Mouse (Mus musculus) midbrain, postnatal 0 days (tissue): ENCODE measurements around the gene Kcnc1. TPM values are rescaled to one million over a fixed set of nuclear protein-coding genes. Genes with fewer than 3 reads are reported as not detected.

ENCODE experiments used
- ATAC-seq: fragments of 200-750 bp; cut with Nextera tagmentation; 2 replicates; pipeline ENCODE4 v1.8.0; 2017; ENCODE audit warnings: moderate number of reproducible peaks, mild to moderate bottlenecking, moderate TSS enrichment, moderate library complexity; ENCODE audit not compliant: low FRiP score
- DNase-seq: peaks from one replicate; pipeline ENCODE4 v3.0.0-alpha.2; 2015; ENCODE audit warnings: low spot score
- H3K27ac ChIP-seq: fragments of 300-500 bp; sonication (generic); 2 replicates; pipeline ENCODE4 v1.5.1; 2014; ENCODE audit warnings: low read depth, mild to moderate bottlenecking, low read length, mixed read lengths
- H3K27me3 ChIP-seq: fragments of 300-500 bp; sonication (generic); 2 replicates; pipeline ENCODE4 v1.6.1; 2014; ENCODE audit warnings: low read length, control low read depth, mixed read lengths; ENCODE audit not compliant: insufficient read depth
- H3K36me3 ChIP-seq: fragments of 300-500 bp; sonication (generic); 2 replicates; pipeline ENCODE4 v1.6.1; 2014; ENCODE audit warnings: low read length, control low read depth, mixed read lengths; ENCODE audit not compliant: insufficient read depth
- H3K4me1 ChIP-seq: fragments of 300-500 bp; sonication (generic); 2 replicates; pipeline ENCODE4 v1.6.1; 2014; ENCODE audit warnings: mild to moderate bottlenecking, control low read depth, antibody characterized with exemption, low read length, mixed read lengths; ENCODE audit not compliant: insufficient read depth
- H3K4me2 ChIP-seq: fragments of 300-500 bp; sonication (generic); 2 replicates; pipeline ENCODE4 v1.6.1; 2014; ENCODE audit warnings: low read depth, mild to moderate bottlenecking, low read length, mixed read lengths; ENCODE audit not compliant: poor library complexity, severe bottlenecking
- H3K4me3 ChIP-seq: fragments of 300-500 bp; sonication (generic); 2 replicates; pipeline ENCODE4 v1.5.1; 2014; ENCODE audit warnings: low read depth, mild to moderate bottlenecking, low read length, moderate library complexity
- H3K9ac ChIP-seq: fragments of 300-500 bp; sonication (generic); replicated peaks from 2 replicates; pipeline ENCODE4 v1.6.1; 2014; ENCODE audit warnings: mild to moderate bottlenecking, low read length, moderate library complexity, mixed read lengths; ENCODE audit not compliant: poor library complexity, severe bottlenecking
- H3K9me3 ChIP-seq: fragments of 300-500 bp; sonication (generic); 2 replicates; pipeline ENCODE4 v1.6.1; 2016; ENCODE audit warnings: low read length, control low read depth
- CTCF ChIP-seq: IDR thresholded peaks from 2 replicates; pipeline ENCODE4 v1.5.1; 2016; ENCODE audit warnings: antibody characterized with exemption, mild to moderate bottlenecking
- WGBS: fragments of 180-500 bp; shearing (Covaris S2); extraction: QIAGEN DNeasy Blood & Tissue Kit; methylation state at CpG from one replicate; pipeline ENCODE4 v1.1.7; 2014; 5-methylcytosine and 5-hydroxymethylcytosine counted together
- polyA plus RNA-seq: library from polyadenylated mRNA; unstranded; fragments of >200 nt; fragmentation: Nextera tagmentation; extraction: Ambion mirVana; gene quantifications from 2 replicates; pipeline ENCODE4 v1.2.1, GENCODE M21; 2015
- total RNA-seq: library from RNA; depleted of rRNA; stranded (reverse); fragments of >200 nt; gene quantifications from 2 replicates; pipeline ENCODE4 v1.2.3, GENCODE M21; 2014

Gene Kcnc1
- total and polyA plus RNA-seq, 2 experiments from 2014 or later = 24.0 to 44.9 TPM

DNA sequence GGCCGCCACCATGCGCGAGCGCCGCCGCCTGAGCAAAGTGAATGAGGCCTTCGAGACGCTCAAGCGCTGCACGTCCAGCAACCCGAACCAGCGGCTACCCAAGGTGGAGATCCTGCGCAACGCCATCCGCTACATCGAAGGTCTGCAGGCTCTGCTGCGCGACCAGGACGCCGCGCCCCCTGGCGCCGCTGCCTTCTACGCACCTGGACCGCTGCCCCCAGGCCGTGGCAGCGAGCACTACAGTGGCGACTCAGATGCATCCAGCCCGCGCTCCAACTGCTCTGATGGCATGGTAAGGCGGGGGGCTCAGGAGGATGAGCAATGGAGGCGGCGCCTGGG lies 19.3 kb upstream of the Kcnc1 start:
- no peaks in the 10 kb centered on the region for H3K9me3 ChIP-seq
- H3K9ac ChIP-seq = no peak overlapping the region
- H3K4me3 ChIP-seq = peak overlapping the region; percentile 27
- peak; percentile 58 for DNase-seq
- TF ChIP-seq CTCF = peak; percentile 76
- H3K27ac ChIP-seq = no peak overlapping the region
- H3K27me3 ChIP-seq = peaks cover 54% of the 10 kb centered on the region
- H3K4me1 ChIP-seq = no peaks in the 10 kb centered on the region
- H3K4me2 ChIP-seq = peak overlapping the region; percentile 40
- under 1% methylated on average over 29 of the region's 33 CpGs for WGBS
- ATAC-seq = peak; percentile 59; the same call in 1 of the 2 replicates
- no peaks in the 10 kb centered on the region for H3K36me3 ChIP-seq

GRCm38 (mm10) chr7:46378123-46378522 lies 18.2 kb upstream of the Kcnc1 start:
- Histone ChIP-seq H3K9me3 (no peaks in the 10 kb centered on the region), H3K4me2 (peak overlapping the region; percentile 32), H3K9ac (no peak overlapping the region), H3K27me3 (peaks cover 54% of the 10 kb centered on the region), H3K4me3 (peak overlapping the region; percentile 23), H3K27ac (no peak overlapping the region), H3K36me3 (no peaks in the 10 kb centered on the region), H3K4me1 (no peaks in the 10 kb centered on the region)
- ATAC-seq = no peak; the same call in 1 of the 2 replicates
- 2% methylated on average over 22 of the region's 22 CpGs for WGBS
- peak; percentile 68 for TF ChIP-seq CTCF
- DNase-seq = no peak

- 6% methylated on average over 16 of the region's 16 CpGs for WGBS
- peaks cover 54% of the 10 kb centered on the region for H3K27me3 ChIP-seq
Measured at GRCm38 (mm10) chr7:46378983-46379382, 17.3 kb upstream of the Kcnc1 start.

GRCm38 (mm10) chr7:46380625-46381024 lies 15.7 kb upstream of the Kcnc1 start:
- DNase-seq (no peak), ATAC-seq (no peak)
- peak; percentile 60 for TF ChIP-seq CTCF
- H3K4me3 ChIP-seq = no peak overlapping the region
- H3K4me1 ChIP-seq = no peaks in the 10 kb centered on the region
- H3K27ac ChIP-seq = no peak overlapping the region
- peaks cover 43% of the 10 kb centered on the region for H3K27me3 ChIP-seq
- no peaks in the 10 kb centered on the region for H3K36me3 ChIP-seq
- 70% methylated on average over 9 of the region's 9 CpGs for WGBS
- no peaks in the 10 kb centered on the region for H3K9me3 ChIP-seq
- no peak overlapping the region for H3K4me2 ChIP-seq
- H3K9ac ChIP-seq = no peak overlapping the region

More at GRCm38 (mm10) chr7:46378983-46379382, 17.3 kb upstream of the Kcnc1 start:
- ATAC-seq = no peak
- Histone ChIP-seq H3K36me3 (no peaks in the 10 kb centered on the region), H3K4me3 (no peak overlapping the region), H3K9me3 (no peaks in the 10 kb centered on the region), H3K4me1 (no peaks in the 10 kb centered on the region), H3K9ac (no peak overlapping the region), H3K27ac (no peak overlapping the region), H3K4me2 (no peak overlapping the region)
- peak; percentile 80 for TF ChIP-seq CTCF
- DNase-seq = peak; percentile 85

DNA sequence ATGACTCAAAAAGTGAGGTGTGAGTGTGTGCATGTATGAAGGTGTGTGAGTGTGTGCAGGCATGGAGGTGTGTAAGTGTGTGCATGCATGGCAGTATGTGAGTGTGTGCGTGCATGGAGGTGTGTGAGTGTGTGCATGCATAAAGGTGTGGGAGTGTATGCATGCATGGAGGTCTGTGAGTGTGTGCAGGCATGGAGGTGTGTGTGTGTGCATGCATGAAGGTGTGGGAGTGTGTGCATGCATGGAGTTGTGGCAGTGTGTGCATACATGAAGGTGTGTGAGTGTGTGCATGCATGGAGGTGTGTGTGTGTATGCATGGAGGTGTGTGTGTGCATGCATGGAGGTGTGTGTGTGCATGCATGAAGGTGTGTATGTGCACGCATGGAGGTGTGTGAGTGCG lies 8.9 kb upstream of the Kcnc1 start:
- Histone ChIP-seq H3K9ac (no peak overlapping the region), H3K4me3 (no peak overlapping the region), H3K4me2 (no peak overlapping the region), H3K36me3 (no peaks in the 10 kb centered on the region), H3K27me3 (no peaks in the 10 kb centered on the region), H3K4me1 (no peaks in the 10 kb centered on the region), H3K9me3 (no peaks in the 10 kb centered on the region), H3K27ac (no peak overlapping the region)
- WGBS = 90% methylated on average over 3 of the region's 3 CpGs
- ATAC-seq (no peak), DNase-seq (no peak)
- TF ChIP-seq CTCF = no peak

DNA sequence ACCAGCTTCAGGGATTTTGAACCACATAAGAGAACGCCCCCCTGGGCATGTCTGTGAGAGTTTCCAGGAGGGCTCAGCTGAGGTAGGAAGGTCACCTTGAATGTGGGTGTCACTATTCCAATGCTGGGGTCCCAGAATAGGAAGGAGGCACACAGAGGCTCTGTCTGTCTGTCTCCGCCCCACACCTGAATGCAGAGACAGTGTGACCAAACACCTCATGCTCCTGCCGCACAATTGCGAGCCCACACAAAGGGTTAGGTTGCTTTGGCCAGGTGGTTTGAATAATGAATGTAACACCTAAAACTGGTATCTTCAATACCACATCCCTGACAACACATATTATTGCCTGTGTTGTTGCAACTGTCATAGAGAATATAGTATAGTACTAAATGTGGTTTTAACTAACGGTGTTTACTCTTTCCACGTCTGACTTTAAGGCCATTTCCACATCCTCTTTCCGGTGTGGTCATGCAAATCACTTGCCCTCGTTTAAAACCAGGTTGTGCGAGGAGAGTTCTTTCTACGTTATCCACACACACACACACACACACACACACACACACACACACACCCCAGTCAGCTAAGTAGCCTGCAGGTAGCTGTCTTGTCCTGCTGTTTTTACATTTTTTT lies 6.7 kb upstream of the Kcnc1 start:
- TF ChIP-seq CTCF = no peak
- Histone ChIP-seq H3K27me3 (peaks cover 4% of the 10 kb centered on the region), H3K4me1 (no peaks in the 10 kb centered on the region), H3K4me3 (no peak overlapping the region), H3K9ac (no peak overlapping the region), H3K4me2 (no peak overlapping the region), H3K36me3 (no peaks in the 10 kb centered on the region), H3K27ac (no peak overlapping the region), H3K9me3 (no peaks in the 10 kb centered on the region)
- DNase-seq (no peak), ATAC-seq (no peak)
- 77% methylated on average over 10 of the region's 10 CpGs for WGBS
